Mouse (Mus musculus) MEL (cell line): ENCODE data around the gene Tm9sf4. TPM values are rescaled to one million over a fixed set of nuclear protein-coding genes. Genes with fewer than 3 reads are reported as not detected.

Experiments
- DNase-seq: peaks from one replicate; pipeline ENCODE4 v3.0.0; 2011; ENCODE audit warnings: low read depth, low spot score
- H3K27ac ChIP-seq: 2 replicates; pipeline ENCODE4 v1.5.1; 2012; ENCODE audit warnings: low read depth, mild to moderate bottlenecking, control low read depth, low read length, moderate library complexity; ENCODE audit not compliant: control insufficient read depth
- H3K27me3 ChIP-seq, 2 experiments: fragments of 150-350 bp in 1 of 2; sonication (generic) in 1 of 2; 2 replicates each; pipeline ENCODE4 v1.6.1; 2012; ENCODE audit warnings: low read length in 2 of 2, mild to moderate bottlenecking in 2 of 2, improper control_type of control experiment in 1 of 2, moderate library complexity in 1 of 2; ENCODE audit not compliant: insufficient read depth in 2 of 2, control insufficient read depth in 1 of 2
- H3K36me3 ChIP-seq, 2 experiments: 2 replicates each; pipeline ENCODE4 v1.6.1; 2012 to 2014; ENCODE audit warnings: low read length in 2 of 2, improper control_type of control experiment in 1 of 2, inconsistent platforms in 1 of 2, mild to moderate bottlenecking in 1 of 2; ENCODE audit not compliant: insufficient read depth in 2 of 2, control insufficient read depth in 1 of 2
- H3K4me1 ChIP-seq, 2 experiments: fragments of 150-350 bp in 1 of 2; sonication (generic) in 1 of 2; 2 replicates each; pipeline ENCODE4 v1.6.1; 2012; ENCODE audit warnings: low read length in 2 of 2, improper control_type of control experiment in 1 of 2, mild to moderate bottlenecking in 1 of 2; ENCODE audit not compliant: insufficient read depth in 2 of 2, control insufficient read depth in 1 of 2
- H3K4me3 ChIP-seq, 2 experiments: fragments of 150-350 bp in 1 of 2; sonication (generic) in 1 of 2; 2 replicates each; pipeline ENCODE4 v1.5.1; 2012; ENCODE audit warnings: low read depth in 2 of 2, low read length in 2 of 2, mild to moderate bottlenecking in 2 of 2, moderate library complexity in 2 of 2, control low read depth in 1 of 2, improper control_type of control experiment in 1 of 2; ENCODE audit not compliant: control insufficient read depth in 1 of 2, insufficient read depth in 1 of 2
- H3K79me2 ChIP-seq: 2 replicates; pipeline ENCODE4 v1.6.1; 2012; ENCODE audit warnings: mild to moderate bottlenecking, low read length, moderate library complexity; ENCODE audit not compliant: control insufficient read depth, poor library complexity, insufficient read depth
- H3K9ac ChIP-seq: 2 replicates; pipeline ENCODE4 v1.6.1; 2012; ENCODE audit warnings: low read depth, mild to moderate bottlenecking, control low read depth, low read length, moderate library complexity; ENCODE audit not compliant: control insufficient read depth, poor library complexity, severe bottlenecking
- H3K9me3 ChIP-seq: fragments of 150-350 bp; sonication (generic); replicated peaks from 2 replicates; pipeline ENCODE4 v1.6.1; 2012; ENCODE audit warnings: mild to moderate bottlenecking, low read length, improper control_type of control experiment, moderate library complexity; ENCODE audit not compliant: insufficient read depth
- CHD2 ChIP-seq: IDR thresholded peaks from 2 replicates; pipeline ENCODE4 v1.6.1; 2011; ENCODE audit warnings: low read length, improper control_type of control experiment
- CTCF ChIP-seq, 3 experiments: IDR thresholded peaks in 2 of 3; conservative IDR thresholded peaks in 1 of 3; 2 replicates each; pipeline ENCODE4 v1.5.1; 2011 to 2012; ENCODE audit warnings: low read length in 3 of 3, low read depth in 2 of 3, mild to moderate bottlenecking in 2 of 3, improper control_type of control experiment in 1 of 3, inconsistent platforms in 1 of 3, mixed read lengths in 1 of 3, moderate library complexity in 1 of 3; ENCODE audit not compliant: control insufficient read depth in 1 of 3, insufficient read depth in 1 of 3, poor library complexity in 1 of 3, severe bottlenecking in 1 of 3
- EP300 ChIP-seq, 2 experiments: IDR thresholded peaks; 2 replicates each; pipeline ENCODE4 v1.6.1; 2011; ENCODE audit warnings: improper control_type of control experiment in 2 of 2, low read length in 2 of 2, low read depth in 1 of 2, mild to moderate bottlenecking in 1 of 2
- GATA1 ChIP-seq: IDR thresholded peaks from 2 replicates; pipeline ENCODE4 v1.6.1; 2011; ENCODE audit warnings: low read depth, low read length, improper control_type of control experiment
- HCFC1 ChIP-seq: IDR thresholded peaks from 2 replicates; pipeline ENCODE4 v1.6.1; 2012; ENCODE audit warnings: low read depth, mild to moderate bottlenecking, inconsistent platforms, low read length, improper control_type of control experiment, moderate library complexity
- JUND ChIP-seq: IDR thresholded peaks from 2 replicates; pipeline ENCODE4 v1.6.1; 2011; ENCODE audit warnings: low read depth, mild to moderate bottlenecking, improper control_type of control experiment, low read length
- KAT2A ChIP-seq: conservative IDR thresholded peaks from 2 replicates; pipeline ENCODE4 v1.6.1; 2012; ENCODE audit warnings: low read depth, low read length, improper control_type of control experiment, inconsistent platforms
- MAFK ChIP-seq: IDR thresholded peaks from 2 replicates; pipeline ENCODE4 v1.6.1; 2011; ENCODE audit warnings: low read depth, mild to moderate bottlenecking, low read length, improper control_type of control experiment, borderline replicate concordance
- MAX ChIP-seq: IDR thresholded peaks from 2 replicates; pipeline ENCODE4 v1.6.1; 2011; ENCODE audit warnings: low read length, improper control_type of control experiment
- MAZ ChIP-seq: IDR thresholded peaks from 2 replicates; pipeline ENCODE4 v1.6.1; 2012; ENCODE audit warnings: low read depth, mild to moderate bottlenecking, inconsistent platforms, low read length, improper control_type of control experiment
- MEF2A ChIP-seq: IDR thresholded peaks from 2 replicates; pipeline ENCODE4 v1.6.1; 2014; ENCODE audit warnings: low read depth, mild to moderate bottlenecking, inconsistent platforms, low read length, improper control_type of control experiment; ENCODE audit not compliant: poor library complexity, insufficient replicate concordance, severe bottlenecking; ENCODE audit errors: extremely low read depth
- MXI1 ChIP-seq: IDR thresholded peaks from 2 replicates; pipeline ENCODE4 v1.6.1; 2011; ENCODE audit warnings: mild to moderate bottlenecking, low read depth, low read length, improper control_type of control experiment
- MYB ChIP-seq: IDR thresholded peaks from 2 replicates; pipeline ENCODE4 v1.6.1; 2011; ENCODE audit warnings: mild to moderate bottlenecking, low read depth, low read length, improper control_type of control experiment
- MYC ChIP-seq: IDR thresholded peaks from 2 replicates; pipeline ENCODE4 v1.6.1; 2011; ENCODE audit warnings: low read depth, mild to moderate bottlenecking, low read length, improper control_type of control experiment, moderate library complexity
- NELFE ChIP-seq: IDR thresholded peaks from 2 replicates; pipeline ENCODE4 v1.6.1; 2011; ENCODE audit warnings: low read depth, low read length, improper control_type of control experiment
- NRF1 ChIP-seq: IDR thresholded peaks from 2 replicates; pipeline ENCODE4 v1.6.1; 2014; ENCODE audit warnings: low read depth, mild to moderate bottlenecking, inconsistent platforms, low read length, improper control_type of control experiment, moderate library complexity; ENCODE audit not compliant: poor library complexity, insufficient read depth, severe bottlenecking
- POLR2A ChIP-seq, 2 experiments: IDR thresholded peaks; 2 replicates each; pipeline ENCODE4 v1.6.1; 2011 to 2012; ENCODE audit warnings: low read length in 2 of 2, mild to moderate bottlenecking in 2 of 2, control low read depth in 1 of 2, improper control_type of control experiment in 1 of 2, low read depth in 1 of 2, moderate library complexity in 1 of 2; ENCODE audit not compliant: control insufficient read depth in 1 of 2, insufficient read depth in 1 of 2, poor library complexity in 1 of 2
- RAD21 ChIP-seq: IDR thresholded peaks from 2 replicates; pipeline ENCODE4 v1.6.1; 2011; ENCODE audit warnings: mild to moderate bottlenecking, low read depth, low read length, improper control_type of control experiment
- RCOR1 ChIP-seq: IDR thresholded peaks from 2 replicates; pipeline ENCODE4 v1.6.1; 2012; ENCODE audit warnings: low read depth, mild to moderate bottlenecking, inconsistent platforms, low read length, improper control_type of control experiment
- SIN3A ChIP-seq: IDR thresholded peaks from 2 replicates; pipeline ENCODE4 v1.6.1; 2012; ENCODE audit warnings: low read length, improper control_type of control experiment, inconsistent platforms
- SMC3 ChIP-seq: IDR thresholded peaks from 2 replicates; pipeline ENCODE4 v1.6.1; 2011; ENCODE audit warnings: low read depth, low read length, improper control_type of control experiment
- TAL1 ChIP-seq: IDR thresholded peaks from 2 replicates; pipeline ENCODE4 v1.6.1; 2012; ENCODE audit warnings: mild to moderate bottlenecking, inconsistent platforms, low read length, moderate library complexity, mixed read lengths
- TBP ChIP-seq: IDR thresholded peaks from 2 replicates; pipeline ENCODE4 v1.8.0; 2011; ENCODE audit warnings: low read depth, low read length, improper control_type of control experiment
- TCF12 ChIP-seq: IDR thresholded peaks from 2 replicates; pipeline ENCODE4 v1.6.1; 2014; ENCODE audit warnings: low read depth, mild to moderate bottlenecking, inconsistent platforms, low read length, improper control_type of control experiment, moderate library complexity
- UBTF ChIP-seq: IDR thresholded peaks from 2 replicates; pipeline ENCODE4 v1.6.1; 2012; ENCODE audit warnings: low read depth, mild to moderate bottlenecking, inconsistent platforms, low read length, improper control_type of control experiment, moderate library complexity, borderline replicate concordance; ENCODE audit not compliant: insufficient read depth
- USF2 ChIP-seq, 2 experiments: IDR thresholded peaks; 2 replicates each; pipeline ENCODE4 v1.6.1; 2011 to 2012; ENCODE audit warnings: improper control_type of control experiment in 2 of 2, low read length in 2 of 2, borderline replicate concordance in 1 of 2, inconsistent platforms in 1 of 2, low read depth in 1 of 2, mild to moderate bottlenecking in 1 of 2; ENCODE audit not compliant: insufficient read depth in 1 of 2
- ZC3H11A ChIP-seq: IDR thresholded peaks from 2 replicates; pipeline ENCODE4 v1.6.1; 2012; ENCODE audit warnings: low read depth, mild to moderate bottlenecking, inconsistent platforms, low read length, improper control_type of control experiment
- ZMIZ1 ChIP-seq: IDR thresholded peaks from 2 replicates; pipeline ENCODE4 v1.6.1; 2012; ENCODE audit warnings: low read depth, mild to moderate bottlenecking, inconsistent platforms, low read length, improper control_type of control experiment, moderate library complexity
- ZNF384 ChIP-seq: IDR thresholded peaks from 2 replicates; pipeline ENCODE4 v1.6.1; 2012; ENCODE audit warnings: low read depth, mild to moderate bottlenecking, inconsistent platforms, low read length, improper control_type of control experiment
- polyA plus RNA-seq, 2 experiments: library from polyadenylated mRNA; stranded (reverse) in 1 of 2; unstranded in 1 of 2; fragments of >175 nt in 1 of 2; fragments of >200 nt in 1 of 2; gene quantifications; 2 replicates each; pipeline versions ENCODE4 v1.2.1 to v1.2.4; 2012; ENCODE audit warnings: low replicate concordance in 2 of 2, low read depth in 1 of 2; ENCODE audit not compliant: insufficient read length in 2 of 2, insufficient read depth in 1 of 2, missing spikeins in 1 of 2
- total RNA-seq: library from RNA; depleted of rRNA; stranded (reverse); fragments of 300-350 nt; gene quantifications from 2 replicates; pipeline ENCODE4 v1.2.3, GENCODE M21; 2012

The Tm9sf4 gene
- total and polyA plus RNA-seq, 3 experiments: 16.1 to 269 (median 29.8) TPM

DNA sequence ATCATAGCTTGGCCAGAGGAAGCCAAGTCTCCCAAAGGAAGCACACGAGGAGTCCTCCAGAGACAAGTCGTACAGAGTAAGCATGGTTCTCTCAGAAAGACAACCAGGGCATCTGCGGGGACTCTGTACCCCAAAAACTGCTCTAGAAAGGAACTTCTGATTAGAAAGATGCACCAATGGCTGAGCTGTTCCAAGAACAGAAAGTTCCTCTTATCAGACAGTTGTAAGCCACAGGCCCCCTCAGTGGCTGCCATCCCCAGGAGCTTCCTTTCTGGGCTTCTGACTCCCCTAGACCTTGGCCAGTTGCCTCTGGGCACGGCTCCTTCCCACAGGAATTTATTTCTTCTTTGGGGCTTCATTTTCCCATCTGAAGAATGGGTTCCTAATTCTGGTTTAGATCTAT is 45.4 kb upstream of the Tm9sf4 start:
- peak; percentile 89 for DNase-seq
- H3K9ac ChIP-seq: peak overlapping the region; percentile 60
- H3K27me3 ChIP-seq: peaks cover 1 to 6% of the 10 kb centered on the region in 2 experiments; a peak in 3 of 4 replicates
- H3K4me3 ChIP-seq: peak overlapping the region in 1 of 2 experiments; percentile 25; a peak in 1 of 4 replicates
- H3K27ac ChIP-seq: peak overlapping the region; percentile 89
- H3K36me3 ChIP-seq: peaks cover 0 to 24% of the 10 kb centered on the region in 2 experiments; a peak in 2 of 4 replicates
- no peaks in the 10 kb centered on the region for H3K79me2 ChIP-seq
- H3K9me3 ChIP-seq: no peaks in the 10 kb centered on the region
- peaks cover 11 to 33% of the 10 kb centered on the region in 2 experiments for H3K4me1 ChIP-seq
- 0 out of 2 replicates have a peak, but pooled peaks have one; percentile 35 for TF ChIP-seq UBTF
- no peak for TF ChIP-seq KAT2A
- no peak for TF ChIP-seq NRF1
- TF ChIP-seq POLR2A (IDR thresholded peaks at IDR 0.05; ENCODE audit: control insufficient read depth in 1 of 2, insufficient read depth in 1 of 2, low read depth in 1 of 2, low read length in 2 of 2, poor library complexity in 1 of 2): peak; percentile 39 to 78; a peak in 2 of 4 replicates
- TF ChIP-seq TBP: peak; percentile 81; the same call in 1 of the 2 replicates
- TF ChIP-seq ZNF384: no peak
- no peak for TF ChIP-seq CHD2
- TF ChIP-seq NELFE: peak; percentile 62
- peak; percentile 80 for TF ChIP-seq RCOR1
- no peak for TF ChIP-seq ZC3H11A
- TF ChIP-seq HCFC1: 0 out of 2 replicates have a peak, but pooled peaks have one; percentile 16
- peak; percentile 79 to 83 for TF ChIP-seq EP300 (IDR thresholded peaks at IDR 0.05; ENCODE audit: low read depth in 1 of 2, low read length in 2 of 2)
- TF ChIP-seq TCF12: peak; percentile 66
- TF ChIP-seq MAX: peak; percentile 52; the same call in 1 of the 2 replicates
- TF ChIP-seq GATA1: peak; percentile 88
- TF ChIP-seq MYB: no peak
- no peak for TF ChIP-seq MAFK
- TF ChIP-seq SIN3A: peak; percentile 57
- TF ChIP-seq MXI1: peak; percentile 71; the same call in 1 of the 2 replicates
- TF ChIP-seq MEF2A: no peak
- TF ChIP-seq MYC: peak; percentile 88
- no peak for TF ChIP-seq USF2 (IDR thresholded peaks at IDR 0.05; ENCODE audit: borderline replicate concordance in 1 of 2, insufficient read depth in 1 of 2, low read depth in 1 of 2, low read length in 2 of 2)
- no peak for TF ChIP-seq CTCF (IDR thresholded peaks at IDR 0.05 in 2 of 3, conservative IDR thresholded peaks at IDR 0.05 in 1 of 3; ENCODE audit: control insufficient read depth in 1 of 3, insufficient read depth in 1 of 3, low read depth in 2 of 3, low read length in 3 of 3, poor library complexity in 1 of 3, severe bottlenecking in 1 of 3)
- 0 out of 2 replicates have a peak, but pooled peaks have one; percentile 26 for TF ChIP-seq ZMIZ1
- no peak for TF ChIP-seq SMC3
- 0 out of 2 replicates have a peak, but pooled peaks have one; percentile 25 for TF ChIP-seq JUND
- peak; percentile 39 for TF ChIP-seq TAL1
- TF ChIP-seq RAD21: no peak
- peak; percentile 75; the same call in 1 of the 2 replicates for TF ChIP-seq MAZ
- TF ChIP-seq, all 39 proteins: peak for 17
